Mouse (Mus musculus): Measurements from ENCODE around the gene Tes.
A peak's percentile ranks its signal among the peaks of the same experiment; 100 is the strongest.

DNA sequence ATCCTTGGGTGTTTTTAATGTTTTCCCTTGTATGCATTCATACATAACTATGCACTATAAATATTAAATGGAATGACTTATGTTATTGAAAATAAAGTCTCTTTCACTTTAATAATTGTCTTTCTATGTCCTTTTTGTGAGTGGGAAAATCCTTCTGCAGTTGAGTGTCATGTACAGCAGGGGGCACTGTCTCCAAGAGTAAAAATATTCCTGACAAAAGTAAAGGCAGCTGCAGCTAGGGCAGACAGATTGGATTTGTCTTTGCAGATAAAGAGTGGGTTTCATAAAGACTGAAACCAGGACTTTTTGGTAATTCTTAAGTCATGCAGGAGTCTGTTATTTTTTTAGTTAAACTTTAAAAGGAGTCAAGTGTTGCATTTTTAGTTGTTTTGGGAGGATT lies 40.8 kb downstream of the Tes start:
- TF ChIP-seq CTCF (IDR thresholded peaks at IDR 0.05) (peak; percentile 88), EP300 (IDR thresholded peaks at IDR 0.05) (peak; percentile 17; the same call in 1 of the 2 replicates)
